Mouse (Mus musculus) lung, adult 18-20 months (tissue): Measurements from ENCODE around the gene Pou2f2.

Experiments used
- DNase-seq, 2 experiments: peaks; one replicate each; pipeline ENCODE4 v3.0.0; 2022; ENCODE audit warnings: mixed read lengths in 2 of 2

The Pou2f2 gene

GRCm38 (mm10) chr7:25179606-25180161 lies at the start of gene Pou2f2:
TSS of gene Pou2f2 (minus strand) at chr7:25179726.
- peak; percentile 54 to 55 for DNase-seq

- no peak for DNase-seq
These were observed 48.2 kb upstream of the Pou2f2 start for GRCm38 (mm10) chr7:25227523-25228300.

DNA sequence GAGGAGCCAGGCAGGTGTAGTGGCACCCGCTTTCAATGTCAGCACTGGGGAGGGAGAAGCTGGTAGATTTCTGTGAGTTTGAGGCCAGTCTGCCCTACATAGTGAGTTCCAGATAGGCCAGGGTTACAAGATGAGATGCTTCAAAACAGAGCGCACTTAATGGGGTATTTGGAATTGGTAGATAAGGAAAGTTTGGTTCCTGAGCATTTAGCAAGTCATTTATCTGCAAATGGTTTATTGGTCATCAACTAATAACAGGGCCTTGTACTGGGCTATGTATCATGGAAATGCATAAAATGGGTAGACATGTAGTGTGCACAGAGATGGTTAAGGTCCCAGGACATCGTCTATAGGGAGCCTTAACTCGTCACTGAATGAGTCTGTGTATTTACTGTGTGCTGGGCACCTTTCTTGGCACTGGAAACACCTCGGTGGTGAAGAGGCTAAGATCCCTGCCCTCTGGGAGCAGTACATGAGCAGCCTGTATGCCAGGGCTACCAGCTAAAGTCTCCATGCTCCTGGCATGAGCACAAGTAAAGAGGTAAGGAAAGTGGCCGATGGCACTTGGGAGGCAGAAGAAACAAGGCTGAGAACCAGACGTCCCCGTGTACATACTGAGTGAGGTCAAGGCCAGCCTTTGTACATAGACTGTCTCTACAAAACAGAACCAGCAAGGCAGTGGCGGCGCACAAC lies 42.9 kb upstream of the Pou2f2 start:
- DNase-seq, result no peak

- DNase-seq, result peak; percentile 99
These were observed 41.8 kb upstream of the Pou2f2 start, which contains the start of gene Zfp526 for GRCm38 (mm10) chr7:25221102-25221883. TSS of gene Zfp526 (plus strand) at chr7:25221425.

- DNase-seq, result peak; percentile 57 to 66
These were observed 41.1 kb upstream of the Pou2f2 start, which contains the start of gene Dedd2 for GRCm38 (mm10) chr7:25220457-25221101. TSS of gene Dedd2 (minus strand) at chr7:25220615.

GRCm38 (mm10) chr7:25219756-25220456 lies 40.4 kb upstream of the Pou2f2 start:
- peak; percentile 98 for DNase-seq

GRCm38 (mm10) chr7:25219416-25219750 lies 39.9 kb upstream of the Pou2f2 start:
- DNase-seq, result no peak

DNA sequence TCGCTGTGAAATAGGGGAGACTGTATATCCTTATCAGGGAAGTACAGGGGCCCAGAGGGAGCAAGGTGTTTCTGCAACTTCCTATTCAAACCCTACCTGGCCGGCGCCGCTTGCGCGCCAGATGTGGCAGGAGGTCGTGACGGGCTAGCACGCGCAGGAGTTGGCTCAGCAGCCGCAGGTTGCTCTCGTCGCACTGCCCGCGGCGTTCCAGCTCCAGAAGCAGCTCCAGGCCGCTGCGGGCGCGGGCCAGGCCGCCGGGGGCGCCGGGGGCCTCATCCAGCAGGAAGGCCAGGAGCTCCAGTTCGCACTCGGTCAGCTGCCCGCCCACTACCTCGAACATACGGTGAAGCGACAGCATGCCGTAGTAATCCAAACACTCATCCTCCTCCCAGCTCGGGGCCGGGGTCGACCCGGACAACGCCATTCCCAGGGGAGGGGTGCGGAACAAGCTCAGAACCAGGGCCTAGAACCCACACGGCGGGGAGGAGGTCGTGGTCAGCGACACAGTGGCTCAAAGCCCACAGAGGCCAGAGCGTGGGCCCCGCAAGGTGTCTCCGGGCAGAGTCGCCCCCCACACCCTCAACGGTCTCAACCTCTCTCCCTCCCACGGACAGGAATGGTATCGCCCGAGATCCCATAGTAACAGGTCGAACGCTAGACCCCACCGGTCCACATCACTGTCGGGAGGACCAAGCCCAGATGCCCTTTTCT lies 39.3 kb upstream of the Pou2f2 start:
- peak in 1 of 2 experiments; percentile 53 for DNase-seq

GRCm38 (mm10) chr7:25217653-25218395 lies 38.3 kb upstream of the Pou2f2 start:
- peak; percentile 59 to 68 for DNase-seq

- no peak for DNase-seq
These were observed 34.6 kb upstream of the Pou2f2 start for GRCm38 (mm10) chr7:25214172-25214571.

GRCm38 (mm10) chr7:25213099-25213498 lies 33.6 kb upstream of the Pou2f2 start:
- no peak for DNase-seq

GRCm38 (mm10) chr7:25210482-25210881 lies 31.0 kb upstream of the Pou2f2 start:
- no peak for DNase-seq

DNA sequence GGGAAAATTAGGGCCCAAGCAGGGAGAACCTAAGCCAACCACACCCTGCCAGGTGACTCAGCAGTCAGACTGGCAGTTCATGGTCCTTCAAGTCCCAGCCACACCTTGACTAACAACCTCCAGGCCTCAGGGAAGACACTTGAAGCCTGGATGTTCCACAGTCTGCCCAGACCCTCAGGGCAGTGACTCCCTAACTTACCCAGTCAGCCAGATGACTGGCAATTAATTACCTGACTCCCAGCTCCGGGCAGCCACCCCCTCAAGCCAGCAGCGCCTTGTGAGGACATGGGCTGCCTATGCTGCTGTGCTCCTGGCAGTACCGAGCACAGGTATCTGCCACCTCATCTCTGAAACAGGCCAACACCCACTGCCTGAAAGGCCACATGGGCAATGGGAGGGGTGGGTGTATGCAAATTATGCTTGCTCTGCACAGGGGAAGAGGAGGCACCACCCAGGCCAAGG lies 29.7 kb upstream of the Pou2f2 start:
- DNase-seq, result peak; percentile 31 to 65

GRCm38 (mm10) chr7:25206094-25206830 lies 26.7 kb upstream of the Pou2f2 start:
- peak; percentile 39 to 56 for DNase-seq

DNA sequence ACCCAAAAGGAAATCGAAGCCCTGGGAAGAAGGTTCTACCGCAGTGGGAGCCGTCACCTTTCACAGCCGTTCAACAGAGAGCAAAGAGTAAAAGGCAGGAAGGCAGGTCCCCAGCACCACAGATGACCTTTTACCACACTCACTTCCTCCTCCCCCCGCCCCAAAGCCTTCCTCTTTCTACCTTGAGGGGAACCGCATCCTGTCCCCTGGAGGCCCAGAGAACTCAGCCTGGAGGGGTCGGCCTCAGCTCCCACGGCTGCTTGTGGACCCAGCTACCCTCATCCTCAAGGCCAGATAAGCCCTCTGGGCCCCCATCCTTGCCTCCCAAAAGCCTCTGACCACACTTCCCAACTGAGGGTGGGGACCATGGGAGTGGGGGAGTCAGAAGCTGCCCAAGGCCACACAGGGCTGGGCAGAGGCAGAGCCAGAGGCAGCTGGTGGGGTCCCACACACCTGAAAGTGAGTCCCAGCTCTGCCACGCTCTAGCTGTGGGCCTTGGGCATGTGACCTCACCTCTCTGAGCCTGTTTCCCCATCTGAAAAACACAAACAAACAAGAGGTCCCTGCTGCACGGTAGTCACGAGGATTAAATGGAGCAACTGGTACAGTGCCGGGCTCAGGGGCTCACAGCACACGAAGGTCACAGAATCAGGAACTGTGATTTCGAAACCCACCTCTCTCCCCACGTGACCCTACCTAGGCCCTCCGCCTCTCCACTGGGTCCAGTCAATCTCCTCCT lies 26.0 kb upstream of the Pou2f2 start:
- peak; percentile 38 to 39 for DNase-seq

DNA sequence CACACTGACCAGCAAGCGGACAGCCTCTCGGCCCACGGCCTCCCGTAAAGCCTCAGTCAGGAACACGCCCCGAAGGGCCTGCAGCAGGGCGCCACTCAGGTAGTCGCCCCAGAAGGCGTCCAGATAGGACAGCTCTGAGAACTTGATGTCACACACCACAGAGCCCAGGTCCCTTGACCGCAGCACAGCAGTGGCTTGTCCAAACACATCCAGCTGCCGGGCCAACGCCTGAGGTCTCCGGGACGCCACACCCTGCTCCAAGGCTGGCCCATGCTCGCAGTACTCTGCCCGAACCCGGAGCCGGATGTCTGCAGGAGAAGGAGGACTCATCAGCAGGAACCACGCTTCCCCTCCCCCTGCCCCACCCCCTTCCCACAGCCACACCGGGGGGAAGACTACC lies 24.1 kb upstream of the Pou2f2 start:
- no peak for DNase-seq

DNA sequence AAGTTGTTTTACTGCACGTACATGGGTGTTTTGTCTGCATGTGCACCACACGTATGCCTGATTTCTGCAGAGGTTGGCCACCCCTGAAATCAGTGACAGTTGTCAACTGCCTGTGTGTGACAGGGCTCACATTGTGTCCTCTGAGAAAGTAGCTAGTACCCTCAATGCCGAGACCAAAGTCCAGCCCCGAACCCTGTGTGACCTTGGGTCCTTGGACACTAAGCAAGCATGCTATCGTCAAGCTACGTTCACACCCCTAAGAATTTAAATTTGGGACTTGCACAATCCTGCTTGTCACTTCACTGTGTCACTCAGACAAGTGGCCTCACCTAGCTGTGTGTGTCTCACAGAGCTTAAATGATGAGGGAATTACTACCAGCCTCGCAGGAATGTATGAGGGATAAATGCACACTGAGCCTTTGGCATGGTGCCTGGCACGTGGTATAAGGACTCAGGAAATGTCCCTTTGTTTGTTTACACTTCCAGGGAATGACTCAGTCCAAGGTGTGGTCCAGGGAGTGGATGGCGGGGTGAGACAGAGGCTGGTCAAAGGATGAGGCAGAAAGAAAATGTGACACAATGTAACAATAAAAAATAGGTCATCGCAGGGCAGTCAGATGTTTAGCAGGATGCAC lies 18.0 kb upstream of the Pou2f2 start:
- peak; percentile 66 to 82 for DNase-seq

DNA sequence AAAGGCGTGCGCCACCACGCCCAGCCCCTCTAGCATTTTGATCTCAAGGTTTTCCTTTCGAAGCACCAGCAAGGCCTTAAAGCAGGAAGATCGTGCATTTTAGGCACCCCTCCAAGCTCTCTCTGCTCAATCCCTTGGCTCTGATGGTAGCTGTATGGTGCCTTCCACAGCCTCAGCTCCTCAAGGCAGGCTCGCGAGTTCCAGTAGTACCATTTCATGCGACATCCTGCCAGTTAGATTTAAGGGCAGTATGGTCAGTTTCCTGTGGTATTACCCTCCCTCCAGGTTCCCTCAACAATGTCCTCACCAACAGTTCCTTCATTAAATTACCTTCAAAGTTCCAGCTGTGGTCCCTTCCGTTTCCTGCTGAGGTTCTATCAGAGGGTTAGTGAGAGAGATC lies 16.6 kb upstream of the Pou2f2 start:
- no peak for DNase-seq
